In the genomic region with DNA sequence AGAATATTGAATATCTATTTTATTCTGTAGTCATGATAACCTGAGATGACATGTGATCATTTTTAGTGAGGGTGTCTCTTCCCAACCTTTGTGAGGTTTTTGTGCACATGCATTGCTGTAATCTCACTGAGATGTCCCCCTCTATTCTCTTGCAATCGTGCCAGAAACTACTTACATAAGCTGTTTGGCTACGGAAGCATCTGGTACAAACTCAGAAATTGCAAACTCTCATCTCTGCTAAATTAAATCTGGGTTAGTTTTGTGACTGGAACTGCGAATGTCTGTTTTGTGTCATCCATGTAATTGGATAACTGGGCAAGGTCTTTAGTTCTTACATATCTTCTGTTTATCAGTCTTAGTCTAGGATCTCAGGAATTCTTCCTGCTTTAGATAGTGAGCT, we compare ENCODE assay signal across 11 mouse cellular contexts.
"Had no signal": no experiment of that assay in that cellular context is flagged by ENCODE, and none has a peak within 500 bp of the region (broad histone marks: within the 10 kb centered on the region; RNA-seq: fewer than 3 reads in every experiment).

No protein-coding gene starts in this region.

- DNase-seq: kidney, adult 2 months; kidney, postnatal 25 days; liver; lung, adult 18-20 months; lung, postnatal 14 days; lung, postnatal 4 days; midbrain, embryonic 14.5 days; right cerebral cortex, postnatal 14 days; spleen, adult 18-20 months; thymus, adult 18-20 months; thymus, postnatal 36 days had no signal
